Mouse (Mus musculus): ENCODE measurements around the gene Serpinf2. TPM values are rescaled to one million over a fixed set of nuclear protein-coding genes. Genes with fewer than 3 reads are reported as not detected.

Serpinf2 gene
- polyA plus RNA-seq, 1 experiment from 2014 or later: 0.27 TPM

GRCm38 (mm10) chr11:75424459-75424858 is 14.9 kb downstream of the Serpinf2 start:
- no peak overlapping the region for H3K4me2 ChIP-seq (ENCODE audit: low read depth, low read length)
- no peak for ATAC-seq (ENCODE audit: low read depth)
- WGBS: 94% methylated on average over 3 of the region's 3 CpGs

GRCm38 (mm10) chr11:75424033-75424432 is 15.4 kb downstream of the Serpinf2 start:
- no peak for ATAC-seq (ENCODE audit: low read depth)
- H3K9ac ChIP-seq (replicated peaks; ENCODE audit: low read depth, low read length): no peak overlapping the region
- H3K27me3 ChIP-seq (ENCODE audit: control insufficient read depth, insufficient read depth, low read length): no peaks in the 10 kb centered on the region
- no peak overlapping the region for H3K4me3 ChIP-seq (ENCODE audit: low read depth, low read length)
- no peak overlapping the region for H3K27ac ChIP-seq (ENCODE audit: low read depth, low read length)
- H3K9me3 ChIP-seq (ENCODE audit: control insufficient read depth, low read length): no peaks in the 10 kb centered on the region
- H3K4me2 ChIP-seq (ENCODE audit: low read depth, low read length): no peak overlapping the region
- no peaks in the 10 kb centered on the region for H3K36me3 ChIP-seq (ENCODE audit: control insufficient read depth, insufficient read depth, low read length)
- WGBS: 95% methylated on average over 9 of the region's 9 CpGs
- H3K4me1 ChIP-seq (ENCODE audit: control insufficient read depth, insufficient read depth, low read length): no peaks in the 10 kb centered on the region

More at GRCm38 (mm10) chr11:75424459-75424858, 14.9 kb downstream of the Serpinf2 start:
- H3K9ac ChIP-seq (replicated peaks; ENCODE audit: low read depth, low read length): no peak overlapping the region
- H3K4me3 ChIP-seq (ENCODE audit: low read depth, low read length): no peak overlapping the region
- H3K27ac ChIP-seq (ENCODE audit: low read depth, low read length): no peak overlapping the region
- no peaks in the 10 kb centered on the region for H3K27me3 ChIP-seq (ENCODE audit: control insufficient read depth, insufficient read depth, low read length)
- H3K9me3 ChIP-seq (ENCODE audit: control insufficient read depth, low read length): no peaks in the 10 kb centered on the region
- H3K4me1 ChIP-seq (ENCODE audit: control insufficient read depth, insufficient read depth, low read length): no peaks in the 10 kb centered on the region
- H3K36me3 ChIP-seq (ENCODE audit: control insufficient read depth, insufficient read depth, low read length): no peaks in the 10 kb centered on the region

- Histone ChIP-seq H3K4me3 (ENCODE audit: low read depth, low read length) (no peak overlapping the region), H3K27me3 (ENCODE audit: control insufficient read depth, insufficient read depth, low read length) (no peaks in the 10 kb centered on the region), H3K36me3 (ENCODE audit: control insufficient read depth, insufficient read depth, low read length) (no peaks in the 10 kb centered on the region), H3K4me1 (ENCODE audit: control insufficient read depth, insufficient read depth, low read length) (no peaks in the 10 kb centered on the region), H3K4me2 (ENCODE audit: low read depth, low read length) (no peak overlapping the region), H3K9me3 (ENCODE audit: control insufficient read depth, low read length) (no peaks in the 10 kb centered on the region), H3K9ac (replicated peaks; ENCODE audit: low read depth, low read length) (no peak overlapping the region), H3K27ac (ENCODE audit: low read depth, low read length) (no peak overlapping the region)
- WGBS: 90% methylated on average over 3 of the region's 3 CpGs
- ATAC-seq (ENCODE audit: low read depth): no peak
These were observed 16.3 kb downstream of the Serpinf2 start for GRCm38 (mm10) chr11:75423091-75423490.

GRCm38 (mm10) chr11:75422013-75422792 is 17.2 kb downstream of the Serpinf2 start, which contains the start of gene Serpinf1:
Serpinf1 (minus strand) TSS chr11:75422701.
- Histone ChIP-seq H3K9me3 (ENCODE audit: control insufficient read depth, low read length) (no peaks in the 10 kb centered on the region), H3K4me2 (ENCODE audit: low read depth, low read length) (no peak within 1 kb of the TSS; the same call in 1 of the 2 replicates), H3K27ac (ENCODE audit: low read depth, low read length) (no peak within 1 kb of the TSS), H3K9ac (replicated peaks; ENCODE audit: low read depth, low read length) (no peak within 1 kb of the TSS), H3K4me3 (ENCODE audit: low read depth, low read length) (peak within 1 kb of the TSS; percentile 17; the same call in 1 of the 2 replicates), H3K36me3 (ENCODE audit: control insufficient read depth, insufficient read depth, low read length) (no peaks in the 10 kb centered on the region), H3K27me3 (ENCODE audit: control insufficient read depth, insufficient read depth, low read length) (no peaks in the 10 kb centered on the region), H3K4me1 (ENCODE audit: control insufficient read depth, insufficient read depth, low read length) (no peaks in the 10 kb centered on the region)
- ATAC-seq (ENCODE audit: low read depth): no peak
- 47% methylated on average over 10 of the region's 10 CpGs for WGBS

GRCm38 (mm10) chr11:75421375-75422012 is 17.9 kb downstream of the Serpinf2 start:
- no peak overlapping the region for H3K9ac ChIP-seq (replicated peaks; ENCODE audit: low read depth, low read length)

GRCm38 (mm10) chr11:75420810-75421374 is 18.5 kb downstream of the Serpinf2 start:
- Histone ChIP-seq H3K9me3 (ENCODE audit: control insufficient read depth, low read length) (no peaks in the 10 kb centered on the region), H3K27me3 (ENCODE audit: control insufficient read depth, insufficient read depth, low read length) (no peaks in the 10 kb centered on the region), H3K9ac (replicated peaks; ENCODE audit: low read depth, low read length) (no peak overlapping the region), H3K27ac (ENCODE audit: low read depth, low read length) (no peak overlapping the region), H3K4me1 (ENCODE audit: control insufficient read depth, insufficient read depth, low read length) (no peaks in the 10 kb centered on the region), H3K4me3 (ENCODE audit: low read depth, low read length) (no peak overlapping the region), H3K36me3 (ENCODE audit: control insufficient read depth, insufficient read depth, low read length) (no peaks in the 10 kb centered on the region), H3K4me2 (ENCODE audit: low read depth, low read length) (no peak overlapping the region)
- ATAC-seq (ENCODE audit: low read depth): no peak
- WGBS: 78% methylated on average over 5 of the region's 5 CpGs

More at GRCm38 (mm10) chr11:75421375-75422012, 17.9 kb downstream of the Serpinf2 start:
- no peaks in the 10 kb centered on the region for H3K36me3 ChIP-seq (ENCODE audit: control insufficient read depth, insufficient read depth, low read length)
- WGBS: 44% methylated on average over 6 of the region's 6 CpGs
- no peak for ATAC-seq (ENCODE audit: low read depth)
- no peaks in the 10 kb centered on the region for H3K27me3 ChIP-seq (ENCODE audit: control insufficient read depth, insufficient read depth, low read length)
- H3K9me3 ChIP-seq (ENCODE audit: control insufficient read depth, low read length): no peaks in the 10 kb centered on the region
- H3K27ac ChIP-seq (ENCODE audit: low read depth, low read length): no peak overlapping the region
- H3K4me2 ChIP-seq (ENCODE audit: low read depth, low read length): no peak overlapping the region; the same call in 1 of the 2 replicates
- H3K4me3 ChIP-seq (ENCODE audit: low read depth, low read length): peak overlapping the region; percentile 17; the same call in 1 of the 2 replicates
- no peaks in the 10 kb centered on the region for H3K4me1 ChIP-seq (ENCODE audit: control insufficient read depth, insufficient read depth, low read length)

GRCm38 (mm10) chr11:75420037-75420436 is 19.4 kb downstream of the Serpinf2 start:
- no peaks in the 10 kb centered on the region for H3K27me3 ChIP-seq (ENCODE audit: control insufficient read depth, insufficient read depth, low read length)
- H3K4me1 ChIP-seq (ENCODE audit: control insufficient read depth, insufficient read depth, low read length): no peaks in the 10 kb centered on the region
- no peak for ATAC-seq (ENCODE audit: low read depth)
- no peaks in the 10 kb centered on the region for H3K36me3 ChIP-seq (ENCODE audit: control insufficient read depth, insufficient read depth, low read length)
- H3K4me2 ChIP-seq (ENCODE audit: low read depth, low read length): no peak overlapping the region
- H3K4me3 ChIP-seq (ENCODE audit: low read depth, low read length): no peak overlapping the region
- 83% methylated on average over 7 of the region's 7 CpGs for whole genome bisulfite sequencing
- no peaks in the 10 kb centered on the region for H3K9me3 ChIP-seq (ENCODE audit: control insufficient read depth, low read length)
- H3K9ac ChIP-seq (replicated peaks; ENCODE audit: low read depth, low read length): no peak overlapping the region
- no peak overlapping the region for H3K27ac ChIP-seq (ENCODE audit: low read depth, low read length)

GRCm38 (mm10) chr11:75415994-75416393 is 23.4 kb downstream of the Serpinf2 start:
- Histone ChIP-seq H3K4me3 (ENCODE audit: low read depth, low read length) (no peak overlapping the region), H3K27me3 (ENCODE audit: control insufficient read depth, insufficient read depth, low read length) (no peaks in the 10 kb centered on the region), H3K9me3 (ENCODE audit: control insufficient read depth, low read length) (no peaks in the 10 kb centered on the region), H3K27ac (ENCODE audit: low read depth, low read length) (no peak overlapping the region), H3K4me1 (ENCODE audit: control insufficient read depth, insufficient read depth, low read length) (no peaks in the 10 kb centered on the region), H3K9ac (replicated peaks; ENCODE audit: low read depth, low read length) (no peak overlapping the region), H3K36me3 (ENCODE audit: control insufficient read depth, insufficient read depth, low read length) (no peaks in the 10 kb centered on the region), H3K4me2 (ENCODE audit: low read depth, low read length) (no peak overlapping the region)
- WGBS: 91% methylated on average over 13 of the region's 13 CpGs
- no peak for ATAC-seq (ENCODE audit: low read depth)

GRCm38 (mm10) chr11:75415096-75415495 is 24.3 kb downstream of the Serpinf2 start:
- H3K36me3 ChIP-seq (ENCODE audit: control insufficient read depth, insufficient read depth, low read length): no peaks in the 10 kb centered on the region
- H3K4me2 ChIP-seq (ENCODE audit: low read depth, low read length): no peak overlapping the region
- H3K9ac ChIP-seq (replicated peaks; ENCODE audit: low read depth, low read length): no peak overlapping the region
- H3K27ac ChIP-seq (ENCODE audit: low read depth, low read length): no peak overlapping the region
- H3K9me3 ChIP-seq (ENCODE audit: control insufficient read depth, low read length): no peaks in the 10 kb centered on the region
- H3K4me3 ChIP-seq (ENCODE audit: low read depth, low read length): no peak overlapping the region
- ATAC-seq (ENCODE audit: low read depth): no peak
- no peaks in the 10 kb centered on the region for H3K4me1 ChIP-seq (ENCODE audit: control insufficient read depth, insufficient read depth, low read length)
- H3K27me3 ChIP-seq (ENCODE audit: control insufficient read depth, insufficient read depth, low read length): no peaks in the 10 kb centered on the region
- 45% methylated on average over 7 of the region's 7 CpGs for WGBS

All from neural tube, embryonic 14.5 days (tissue).